Mouse (Mus musculus) ovary, postnatal 14 days (tissue): ENCODE measurements at regions not wholly inside any gene's neighbourhood (a gene's known extent, or its start where the extent isn't known, plus 50 kb on each side); places are given as distances from the start of the nearest gene placed in this dataset.

ENCODE experiments used
- DNase-seq: peaks from one replicate; pipeline ENCODE4 v3.0.0; 2022; ENCODE audit warnings: low spot score

DNA sequence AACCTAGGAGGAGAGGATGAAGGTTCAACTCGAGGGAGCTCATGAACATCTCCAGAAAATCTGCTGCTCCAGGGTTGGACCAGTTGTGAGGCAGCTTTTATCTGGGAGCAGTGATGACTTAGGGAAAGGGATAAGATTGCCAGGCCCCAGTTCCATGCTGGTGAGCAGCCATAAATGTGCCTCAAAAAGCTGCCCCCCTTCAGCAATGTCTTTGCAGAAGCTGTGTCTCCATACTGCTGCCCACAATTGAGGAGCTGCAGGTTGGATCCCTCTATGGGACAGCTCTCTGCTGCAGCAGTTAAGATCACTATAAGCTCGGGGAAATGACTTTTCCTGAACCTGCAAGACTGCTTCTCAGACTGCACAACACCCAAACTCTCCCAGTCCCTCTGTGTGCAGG is 543.7 kb downstream of the Nfib start:
- DNase-seq: no peak

DNA sequence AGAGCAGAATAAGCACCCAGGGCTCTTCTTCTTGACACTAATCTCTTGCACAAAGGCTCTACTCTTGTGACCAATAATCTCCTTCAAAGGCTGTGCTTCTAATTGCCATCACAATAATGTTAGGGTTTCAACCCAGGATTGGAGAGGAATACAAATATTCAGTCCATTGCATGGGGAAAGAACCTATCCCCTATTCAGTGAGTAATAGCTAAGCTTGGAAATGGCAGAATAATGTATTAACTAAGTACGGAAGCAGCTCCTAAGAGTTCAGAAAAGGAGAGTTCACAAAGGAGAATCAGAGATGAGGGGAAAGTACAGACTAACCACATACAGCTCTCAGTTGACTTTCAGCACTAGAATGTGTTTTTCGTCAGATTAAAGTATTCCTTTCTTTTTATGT is 544.3 kb downstream of the Nfib start:
- no peak for DNase-seq

DNA sequence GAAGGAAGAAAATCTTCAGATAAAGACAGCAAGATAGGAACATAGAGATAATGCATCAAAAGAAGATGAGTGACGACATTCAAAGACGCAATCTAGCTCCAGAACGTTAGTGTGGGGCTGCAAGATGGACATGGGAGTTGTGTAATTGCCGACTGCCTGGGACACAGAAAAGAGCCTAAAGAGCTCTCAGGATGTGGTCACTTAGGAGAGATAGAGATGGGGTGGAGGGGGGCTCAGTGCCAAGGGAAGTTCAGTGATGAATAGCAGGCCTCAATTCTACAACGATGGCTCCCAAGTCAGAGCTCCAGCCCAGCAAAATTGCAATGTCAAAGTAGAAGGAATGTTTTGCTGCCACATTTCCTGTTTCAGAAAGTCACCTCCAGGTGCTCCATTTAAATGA is 545.3 kb downstream of the Nfib start:
- no peak for DNase-seq

DNA sequence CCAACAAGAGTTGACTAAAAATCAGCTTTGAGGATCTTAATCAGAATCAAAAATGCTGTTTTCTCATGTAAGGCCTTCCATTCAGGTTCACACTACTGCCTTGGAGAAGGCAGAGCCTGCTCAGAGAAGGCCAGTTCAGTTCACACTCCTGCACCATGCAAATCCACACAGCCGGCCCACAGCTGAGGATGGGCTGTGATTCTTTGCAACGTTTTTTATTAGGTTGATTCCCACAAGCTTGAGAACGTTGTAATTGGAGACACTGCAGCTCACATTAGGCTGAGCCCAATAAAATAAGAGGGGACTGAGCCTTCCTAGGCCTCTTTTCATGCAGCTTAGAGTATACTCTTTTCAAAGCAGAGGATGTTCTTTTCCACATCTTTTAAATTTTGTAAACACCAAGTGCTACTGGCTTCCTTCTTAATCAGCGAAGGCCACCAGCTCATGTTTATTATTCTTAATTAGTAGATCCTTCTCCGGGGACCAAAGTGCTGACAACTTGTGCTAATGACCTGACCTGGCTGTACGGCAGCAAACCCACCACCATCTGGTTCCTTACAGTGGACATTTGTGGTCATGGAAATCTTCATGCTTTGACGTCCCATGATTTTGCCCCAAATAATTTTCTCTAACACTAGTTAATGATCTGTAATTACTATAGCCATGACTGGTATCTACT is 549.8 kb downstream of the Nfib start:
- DNase-seq: no peak

DNA sequence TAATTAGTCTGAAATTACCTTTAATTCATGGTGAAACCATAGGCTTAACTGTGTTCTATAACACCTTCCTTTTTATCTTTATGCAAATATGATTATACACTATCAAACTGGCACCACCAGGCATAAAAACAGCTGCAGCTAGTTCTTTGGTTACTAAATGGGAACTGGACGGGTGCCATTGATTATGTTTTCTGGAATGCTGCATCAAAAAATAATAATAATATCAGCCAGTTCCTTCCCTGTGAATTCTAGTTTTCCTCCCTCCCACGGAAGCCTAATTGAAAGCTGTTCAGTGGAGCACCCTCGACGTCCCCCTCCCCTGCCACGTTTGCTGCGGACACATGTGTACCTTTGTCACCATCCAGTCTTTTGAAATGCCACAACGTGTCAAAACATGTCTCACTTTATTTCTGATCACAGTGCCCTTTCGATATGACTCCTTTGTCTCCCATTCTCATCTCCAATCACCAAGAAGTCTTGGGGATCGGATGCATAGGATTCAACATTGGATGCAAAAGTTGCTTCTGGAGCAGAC is 551.5 kb downstream of the Nfib start:
- DNase-seq: no peak

DNA sequence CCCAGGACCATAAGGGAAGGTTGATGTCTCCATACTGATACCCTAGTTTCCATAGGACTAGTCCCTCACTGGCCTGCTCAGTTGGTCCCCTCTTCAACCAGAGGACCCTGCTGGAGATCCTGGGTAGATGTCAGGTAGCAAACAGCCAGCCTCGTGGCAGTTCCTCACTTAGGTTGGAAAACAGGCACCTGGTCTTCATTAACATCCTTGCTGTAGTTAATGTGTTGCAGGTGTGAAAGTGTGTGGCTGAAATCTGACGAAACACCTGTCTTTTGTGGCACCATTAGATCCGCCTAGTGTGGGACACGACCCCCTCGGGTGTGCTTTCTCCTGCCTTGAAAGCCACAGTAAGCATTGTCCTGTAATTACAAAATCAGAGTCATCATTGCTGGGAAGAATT is 551.9 kb downstream of the Nfib start:
- DNase-seq: no peak

DNA sequence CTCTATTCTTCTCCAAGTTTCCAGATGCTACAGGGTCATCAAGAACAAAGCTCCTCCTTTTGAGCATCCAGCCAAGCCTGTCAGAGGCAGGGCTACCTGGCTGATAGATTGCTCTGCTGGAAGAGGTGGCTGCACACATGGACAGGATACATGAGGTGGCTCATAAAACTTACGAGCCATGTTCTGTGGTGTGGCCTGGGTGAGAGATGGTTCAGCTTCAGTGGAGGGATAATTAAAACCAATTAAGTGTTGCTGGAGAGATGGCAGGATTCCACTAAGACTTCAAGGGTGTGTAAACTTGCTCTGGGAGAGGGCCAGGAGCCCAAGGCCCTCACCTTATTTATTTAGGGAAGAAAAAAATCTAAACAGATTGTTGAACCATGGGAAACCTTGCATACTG is 555.6 kb downstream of the Nfib start:
- DNase-seq: no peak

DNA sequence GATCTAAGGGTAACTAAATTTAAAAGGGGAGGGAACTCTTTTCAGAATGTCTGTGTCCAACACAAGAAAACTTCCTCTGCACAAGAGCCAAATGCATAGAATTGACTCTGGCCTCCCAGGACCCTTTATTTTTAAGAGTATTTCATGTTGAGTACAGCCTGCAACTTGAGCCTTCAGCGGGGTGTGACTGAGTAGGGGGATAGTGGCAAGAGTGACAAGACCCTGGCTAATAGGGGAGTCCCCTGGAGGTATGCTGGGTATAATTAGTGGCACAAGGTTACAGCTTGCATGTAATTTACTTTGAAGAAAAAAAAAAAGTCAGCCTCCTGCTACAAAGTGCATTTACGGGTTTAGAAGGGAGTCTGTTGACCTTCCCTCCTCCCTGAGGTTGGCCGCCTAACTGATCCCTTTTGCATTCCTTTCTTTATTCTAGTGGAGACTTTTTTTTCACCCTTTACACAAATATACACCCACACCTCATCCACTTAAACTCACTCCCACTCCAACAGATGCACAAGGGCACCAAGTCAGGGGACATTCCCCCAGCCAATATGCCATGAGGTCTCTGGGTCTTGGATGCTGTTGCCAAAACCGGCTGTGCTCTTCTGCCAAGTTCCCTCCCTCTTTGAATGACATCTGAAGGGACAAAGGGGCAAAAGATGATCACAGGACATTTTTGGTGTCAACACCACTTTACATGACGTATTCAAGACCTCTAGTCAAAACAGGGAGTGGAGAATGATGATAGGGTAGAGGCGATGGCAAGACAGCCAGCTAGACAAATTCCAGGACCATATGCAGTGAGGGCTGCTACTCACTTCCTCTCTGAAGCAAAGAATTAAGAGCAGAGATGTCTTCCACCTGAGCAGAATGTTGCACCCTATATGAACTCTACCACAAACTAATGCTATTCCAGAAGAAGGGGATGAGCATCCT is 557.2 kb downstream of the Nfib start:
- no peak for DNase-seq

DNA sequence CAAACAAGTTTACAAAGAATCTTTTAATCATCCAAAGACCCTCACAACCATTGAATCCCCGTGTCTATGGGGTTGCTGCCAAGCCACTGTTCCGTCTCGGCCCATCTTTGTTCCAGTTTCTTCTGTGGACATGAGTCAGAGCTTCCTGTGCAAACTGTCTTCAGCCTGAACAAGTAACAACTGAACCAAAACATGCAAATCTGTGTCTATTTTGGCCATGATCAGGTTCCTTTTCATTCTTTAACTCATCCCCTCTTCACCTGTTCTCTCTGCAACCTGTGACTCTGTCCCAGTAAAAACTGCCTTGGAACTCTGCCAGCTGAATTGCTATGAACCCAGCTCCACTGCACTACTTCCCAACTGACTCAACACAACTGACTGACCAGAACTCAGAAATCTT is 563.2 kb downstream of the Nfib start:
- no peak for DNase-seq

DNA sequence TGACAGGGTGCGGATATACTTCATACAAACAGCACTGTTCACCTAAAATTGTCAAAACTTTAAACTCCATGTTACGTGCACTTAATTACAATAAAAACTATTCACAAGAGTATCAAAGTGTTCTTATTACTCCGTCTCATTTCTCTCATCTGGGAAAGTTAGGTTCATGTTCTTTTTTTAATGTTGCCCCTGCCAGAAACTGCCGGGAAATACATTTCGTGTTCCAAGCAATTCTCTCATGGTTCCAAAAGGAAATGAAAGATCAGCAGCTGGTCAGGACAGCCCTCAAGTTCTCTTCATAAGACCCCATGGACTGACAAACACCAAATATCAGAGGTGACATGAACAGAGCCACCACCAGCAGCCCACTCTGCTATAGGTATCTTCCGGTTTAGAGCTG is 565.7 kb downstream of the Nfib start:
- no peak for DNase-seq

DNA sequence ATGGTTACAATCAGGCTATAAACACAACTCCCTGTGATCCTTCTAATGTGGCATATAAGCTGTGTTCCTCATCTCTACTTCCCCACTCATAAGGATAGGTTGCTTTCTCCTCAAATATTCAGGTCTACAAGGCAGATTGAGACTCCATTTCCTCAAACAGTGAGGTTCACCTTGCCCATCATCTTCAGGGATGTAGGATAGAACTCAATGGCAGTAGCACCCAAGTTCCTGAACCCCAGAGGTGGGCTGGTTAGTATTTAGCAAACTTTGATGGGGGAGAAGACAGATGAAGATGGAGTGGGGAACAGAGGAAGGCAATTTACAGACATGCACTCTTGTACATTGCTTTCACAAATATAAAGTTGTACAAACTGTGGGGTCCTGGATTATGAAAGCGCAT is 566.5 kb downstream of the Nfib start:
- DNase-seq: no peak

DNA sequence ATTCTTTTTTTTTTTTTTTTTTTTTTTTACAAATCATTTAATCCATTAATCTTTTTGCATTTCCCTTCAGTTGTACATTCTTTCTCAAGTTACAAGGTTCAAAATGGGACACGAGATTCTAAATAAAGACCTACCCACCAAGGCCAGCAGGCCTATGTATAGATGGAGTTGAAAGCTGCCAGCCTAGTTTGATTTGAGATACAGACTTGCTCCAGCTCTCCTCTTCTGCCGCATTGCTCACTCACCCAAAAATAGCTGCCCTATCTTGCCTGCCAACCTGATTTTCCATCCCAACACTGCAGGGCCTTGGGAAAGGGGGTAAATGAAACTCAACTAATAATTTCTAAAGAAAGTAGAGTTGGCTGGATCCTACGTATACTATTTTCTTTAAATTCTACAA is 572.7 kb downstream of the Nfib start:
- DNase-seq: no peak

DNA sequence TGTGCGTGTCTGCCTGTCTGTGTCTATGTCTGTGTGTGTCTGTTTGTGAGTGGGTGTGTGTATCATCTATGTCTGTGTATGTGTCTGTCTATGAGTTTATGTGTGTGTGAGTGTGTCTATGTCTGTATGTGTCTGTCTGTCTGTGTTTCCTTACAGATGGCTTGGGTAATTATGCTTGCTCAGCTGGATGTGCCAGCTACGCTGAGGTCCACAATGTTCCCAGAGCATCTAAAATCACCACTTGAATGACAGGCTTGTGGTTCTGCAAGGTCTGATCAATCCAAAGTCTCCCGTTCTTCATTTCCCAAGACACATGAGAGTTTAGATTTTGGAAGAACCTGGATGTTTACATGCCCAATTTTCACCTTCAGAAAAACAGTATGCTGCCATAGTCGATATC is 573.2 kb downstream of the Nfib start:
- no peak for DNase-seq

DNA sequence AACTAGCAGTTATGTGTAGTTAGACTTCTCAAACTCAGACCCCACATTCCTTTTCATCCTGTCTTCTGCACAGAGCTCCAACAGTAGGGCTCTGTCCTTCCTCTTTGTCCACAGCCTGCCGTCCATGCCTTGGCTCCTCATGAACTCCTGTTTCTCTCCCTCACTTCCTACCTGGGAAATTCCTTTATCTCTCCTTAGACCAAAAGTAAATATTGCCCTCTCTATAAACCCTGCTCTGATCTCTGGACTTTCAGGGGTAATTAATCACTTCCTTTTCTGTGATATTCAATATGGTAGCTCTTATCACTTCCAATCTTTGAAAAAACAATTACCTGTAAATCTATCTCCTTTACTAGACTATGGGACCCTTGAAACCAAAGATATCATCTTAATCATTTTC is 576.1 kb downstream of the Nfib start:
- no peak for DNase-seq

DNA sequence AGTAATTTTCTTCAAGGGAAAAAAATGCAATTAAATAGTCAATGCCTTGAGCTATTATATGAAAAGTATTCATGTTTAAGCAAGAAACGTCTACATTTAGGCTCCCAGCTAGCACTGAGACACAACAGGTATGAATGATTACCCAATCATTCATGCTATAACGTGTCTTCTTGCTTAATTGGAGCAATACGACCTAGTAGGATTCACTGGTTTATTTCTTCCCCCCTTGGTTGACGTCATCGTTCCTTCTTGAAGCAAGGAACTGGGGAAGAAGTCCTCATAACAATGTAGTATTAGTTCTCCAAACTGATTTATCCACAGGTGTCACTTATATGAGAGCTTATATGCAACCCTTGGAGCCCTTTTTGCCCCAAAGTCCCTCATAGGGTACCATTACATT is 581.8 kb downstream of the Nfib start:
- no peak for DNase-seq

DNA sequence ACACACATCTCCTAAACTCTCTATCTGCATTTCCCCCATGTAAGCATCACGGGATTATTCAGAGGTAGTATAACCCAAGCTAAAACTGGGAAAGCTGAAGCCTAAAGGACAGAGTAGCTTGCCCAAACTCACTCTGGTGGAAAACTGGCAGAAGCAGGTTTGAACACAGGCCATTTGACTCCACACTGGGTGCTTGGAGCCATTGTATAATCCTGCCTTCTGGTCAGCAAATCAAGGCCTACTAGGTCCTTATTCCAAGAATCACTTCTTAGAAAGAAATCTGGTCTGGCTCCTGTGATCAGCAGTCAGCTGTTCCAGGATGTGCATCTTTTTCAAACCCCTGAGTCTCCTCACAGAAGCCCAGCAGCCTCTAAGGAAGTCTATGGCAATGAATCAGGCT is 582.4 kb downstream of the Nfib start:
- no peak for DNase-seq

DNA sequence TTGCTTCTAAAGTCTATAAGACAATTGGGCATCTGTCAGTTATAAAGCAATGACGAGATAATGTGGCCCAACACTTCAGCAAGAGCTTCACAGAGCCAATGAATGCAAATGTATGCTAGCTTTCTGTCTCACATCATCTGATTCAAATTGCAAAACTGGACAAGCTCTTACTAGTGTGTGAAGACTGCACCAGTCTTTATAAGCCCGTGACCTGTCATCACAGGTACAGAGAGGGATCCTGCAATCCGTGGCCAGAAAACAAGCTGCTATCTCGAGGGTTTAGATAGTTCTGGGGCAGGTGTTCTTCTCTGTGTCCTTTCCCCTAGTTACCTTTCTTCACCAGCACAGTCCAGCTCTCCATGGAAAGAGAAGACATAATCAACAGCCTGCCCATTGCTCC is 584.8 kb downstream of the Nfib start:
- DNase-seq: no peak

DNA sequence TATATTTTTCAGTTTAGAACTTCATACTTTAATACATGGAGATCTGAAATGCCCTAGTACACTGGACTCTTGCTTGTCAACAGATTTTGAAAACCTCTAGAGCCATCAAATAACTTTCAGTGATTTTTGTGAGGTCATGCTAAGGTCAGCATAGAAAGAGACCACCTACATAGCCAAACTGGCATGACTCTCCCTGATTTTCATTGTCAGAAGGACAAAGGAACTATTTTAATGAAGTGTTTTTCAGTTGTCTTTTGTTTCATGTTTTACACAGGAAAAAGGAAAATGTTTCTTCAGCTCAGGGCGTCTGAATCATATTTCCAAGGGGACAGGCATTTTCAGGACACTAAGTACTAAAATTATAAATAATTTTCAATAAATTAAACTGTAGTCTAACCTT is 585.2 kb downstream of the Nfib start:
- DNase-seq: no peak

DNA sequence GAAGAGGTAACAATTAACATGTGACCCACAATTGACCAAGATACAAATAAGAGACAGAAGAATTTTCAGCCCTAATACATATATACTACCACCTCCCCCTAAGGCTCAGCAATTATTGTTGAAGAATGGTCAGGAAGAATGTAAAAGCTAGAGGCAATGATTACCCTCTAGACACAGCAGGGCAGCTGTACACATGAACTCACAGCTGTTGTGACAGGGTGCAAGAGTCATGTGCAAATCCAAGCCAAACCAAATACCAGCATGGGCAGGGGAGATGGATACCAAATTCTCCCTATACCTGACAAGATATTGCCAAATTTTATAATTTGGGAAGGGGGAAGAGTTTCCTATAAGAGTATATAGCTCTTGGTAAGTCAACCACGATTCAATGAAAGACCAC is 603.7 kb downstream of the Nfib start:
- DNase-seq: no peak

DNA sequence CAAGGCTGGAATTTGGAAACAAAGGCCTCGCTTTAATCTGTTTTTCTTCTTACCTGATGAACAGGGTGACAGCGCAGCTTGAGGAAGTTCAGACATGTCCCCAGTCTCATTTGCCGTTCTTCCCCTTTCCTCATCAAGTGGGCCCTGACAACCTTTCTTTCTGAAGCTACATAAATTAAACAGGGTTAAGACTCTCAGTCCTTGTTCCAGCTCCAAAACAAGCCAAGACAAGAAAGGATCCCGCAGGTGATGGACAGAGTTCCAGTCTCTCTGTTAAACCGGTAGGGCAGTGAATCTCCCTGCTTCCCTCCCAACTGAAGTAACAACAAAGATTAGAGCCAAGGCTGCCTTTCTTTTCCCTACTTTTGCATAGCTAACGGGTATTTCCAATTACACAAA is 605.6 kb downstream of the Nfib start:
- DNase-seq: no peak

DNA sequence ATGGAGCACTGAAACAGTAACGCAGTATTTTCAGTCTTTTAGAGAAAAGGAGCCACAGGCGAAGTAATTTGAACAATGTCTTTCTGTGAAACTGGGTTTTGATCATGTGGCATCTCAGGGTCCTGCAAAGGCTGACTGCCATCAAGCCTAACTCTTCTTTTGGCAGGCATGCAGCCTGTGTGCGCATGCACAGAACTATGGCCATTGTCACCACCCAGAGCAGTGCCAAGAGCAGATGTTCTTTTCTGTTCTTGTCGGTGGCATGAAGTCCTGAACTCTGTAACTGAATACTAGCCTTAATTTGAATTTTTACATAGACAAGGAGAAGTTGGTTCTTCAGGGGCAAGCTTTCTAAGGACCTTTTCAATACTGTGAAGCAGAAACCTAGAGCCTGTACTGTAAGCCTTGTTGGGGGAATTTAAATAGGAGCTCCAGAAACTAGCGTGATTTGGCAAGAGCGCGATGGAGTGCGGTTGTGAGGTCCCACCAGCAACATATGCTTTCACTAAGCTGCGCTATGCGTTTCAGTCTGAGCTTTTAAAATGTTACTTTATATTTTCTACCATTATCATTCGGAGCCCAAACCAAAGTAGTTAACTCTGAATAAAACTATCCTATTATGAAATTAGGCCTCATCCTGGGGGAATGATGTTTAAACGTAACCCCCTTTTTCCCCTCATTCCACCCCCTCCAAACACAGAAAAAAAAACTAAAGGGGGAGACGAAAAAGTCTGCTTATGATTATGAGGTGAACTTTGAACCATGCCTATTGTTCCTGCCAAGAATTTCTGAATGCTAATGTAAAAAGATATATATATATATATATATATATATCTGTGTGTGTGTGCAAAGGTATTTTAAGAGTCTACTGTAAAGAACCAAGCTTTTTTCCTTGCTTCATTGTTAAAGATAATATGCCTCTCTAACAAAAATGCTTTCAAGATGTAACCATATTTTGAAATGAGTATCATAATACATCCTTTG is 606.3 kb downstream of the Nfib start:
- no peak for DNase-seq
